Mouse (Mus musculus): Measurements from ENCODE around the gene Olfr196.

DNA sequence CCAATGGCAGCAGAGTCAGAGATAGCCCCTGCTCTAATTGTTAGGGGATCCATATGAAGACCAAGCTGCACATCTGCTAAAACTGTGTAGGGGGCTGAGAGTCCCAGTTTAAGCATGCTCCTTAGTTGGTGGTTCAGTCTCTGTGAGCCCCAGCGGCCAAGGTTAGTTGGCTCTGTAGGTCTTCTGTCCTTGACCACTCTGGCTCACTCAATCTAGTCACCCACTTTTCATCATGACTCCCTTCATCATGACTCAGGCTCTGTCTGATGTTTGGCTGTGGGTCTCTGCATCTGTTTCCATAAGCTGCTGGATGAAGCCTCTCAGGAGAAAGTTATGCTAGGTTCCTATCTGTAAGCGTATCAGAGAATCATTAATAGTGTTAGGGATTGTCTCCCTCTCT is 18.3 kb downstream of the Olfr196 start:
- TF ChIP-seq POLR2A (IDR thresholded peaks at IDR 0.05; ENCODE audit: extremely low read depth, insufficient read depth, low read length) (no peak), CTCF (IDR thresholded peaks at IDR 0.05; ENCODE audit: extremely low read depth, insufficient read depth, low read length) (no peak)
